In genomic region chr16:5884746-5885689, GRCm38 (mm10) we compare ENCODE assay signal across 10 mouse cellular contexts. TPM values are rescaled to one million over a fixed set of nuclear protein-coding genes. Genes with fewer than 3 reads are reported as not detected.
DNase-seq lines count a peak whose midpoint lies in the region; ATAC-seq and TF ChIP-seq lines count a peak whose summit lies in the region.
"Had no signal": no experiment of that assay in that cellular context is flagged by ENCODE, and none has a peak within 500 bp of the region (broad histone marks: within the 10 kb centered on the region; RNA-seq: fewer than 3 reads in every experiment).

TSS of gene Rbfox1 (plus strand) at chr16:5885355.

- H3K9me3 ChIP-seq in hindbrain, postnatal 0 days (ENCODE audit: low read length): no peaks in the 10 kb centered on the region
- H3K9me3 ChIP-seq in midbrain, embryonic 10.5 days (replicated peaks): no peaks in the 10 kb centered on the region

- H3K27me3 ChIP-seq in hindbrain, postnatal 0 days (ENCODE audit: insufficient read depth, low read length): peaks cover 4% of the 10 kb centered on the region; the same call in 1 of the 2 replicates
- H3K27me3 ChIP-seq in midbrain, embryonic 10.5 days (ENCODE audit: low read depth, poor library complexity, severe bottlenecking): peaks cover 43% of the 10 kb centered on the region

- H3K4me2 ChIP-seq in hindbrain, postnatal 0 days (ENCODE audit: low read depth, low read length): peak within 1 kb of the TSS; percentile 92

- TF ChIP-seq CTCF in cortical plate, adult 2 months (IDR thresholded peaks at IDR 0.05; ENCODE audit: extremely low read depth, insufficient read depth, low read length): no peak
- TF ChIP-seq CTCF in hindbrain, postnatal 0 days (IDR thresholded peaks at IDR 0.05; ENCODE audit: low read depth): peak; percentile 47

- peak within 1 kb of the TSS; percentile 92 for H3K27ac ChIP-seq in cortical plate, adult 2 months (ENCODE audit: insufficient read depth, low read length)
- peak within 1 kb of the TSS; percentile 36; the same call in 1 of the 2 replicates for H3K27ac ChIP-seq in hindbrain, postnatal 0 days
- H3K27ac ChIP-seq in midbrain, embryonic 10.5 days (replicated peaks): peak within 1 kb of the TSS; percentile 33; the same call in 1 of the 2 replicates

- peak within 1 kb of the TSS; percentile 64 for H3K9ac ChIP-seq in hindbrain, postnatal 0 days (replicated peaks; ENCODE audit: low read length)

- ATAC-seq in hindbrain, postnatal 0 days: peak; percentile 64
- ATAC-seq in granulocyte monocyte progenitor cell, adult 5-6 weeks (replicated peaks; ENCODE audit: poor library complexity, severe bottlenecking): no peak; the same call in 1 of the 2 replicates

- under 1% methylated on average over 66 of the region's 69 CpGs for WGBS in hindbrain, postnatal 0 days
- under 1% methylated on average over 68 of the region's 69 CpGs for WGBS in midbrain, embryonic 10.5 days

- peak; percentile 2 for DNase-seq in kidney, postnatal 14 days
- DNase-seq in kidney, adult 18-20 months: no peak
- no peak for DNase-seq in gastrocnemius, postnatal 10 days
- DNase-seq in hindbrain, postnatal 0 days (ENCODE audit: low spot score): peak; percentile 77
- peak; percentile 42 for DNase-seq in midbrain, embryonic 10.5 days (ENCODE audit: low spot score)
- no peak for DNase-seq in urinary bladder, postnatal 14 days (ENCODE audit: low spot score)

- no peaks in the 10 kb centered on the region for H3K36me3 ChIP-seq in hindbrain, postnatal 0 days (ENCODE audit: insufficient read depth, low read length)
- no peaks in the 10 kb centered on the region for H3K36me3 ChIP-seq in midbrain, embryonic 10.5 days
- H3K36me3 ChIP-seq: G1E had no signal

- peak within 1 kb of the TSS; percentile 93 for H3K4me3 ChIP-seq in cortical plate, adult 2 months (ENCODE audit: insufficient read depth, low read length)
- peak within 1 kb of the TSS; percentile 62 for H3K4me3 ChIP-seq in hindbrain, postnatal 0 days (ENCODE audit: low read length)
- H3K4me3 ChIP-seq in midbrain, embryonic 10.5 days: peak within 1 kb of the TSS; percentile 61

- peaks cover 3% of the 10 kb centered on the region; the same call in 1 of the 2 replicates for H3K4me1 ChIP-seq in cortical plate, adult 2 months (ENCODE audit: control insufficient read depth, insufficient read depth, low read length)
- 0 out of 2 replicates have a peak, but pooled peaks cover 4% of the 10 kb centered on the region for H3K4me1 ChIP-seq in hindbrain, postnatal 0 days (ENCODE audit: insufficient read depth, low read length)
- H3K4me1 ChIP-seq in midbrain, embryonic 10.5 days: peaks cover 14% of the 10 kb centered on the region

- peak; percentile 33; the same call in 1 of the 2 replicates for TF ChIP-seq POLR2A in cortical plate, adult 2 months (IDR thresholded peaks at IDR 0.05; ENCODE audit: extremely low read depth, insufficient read depth, low read length)

RNA-seq across cellular contexts. Expression of gene Rbfox1, which starts in this region (rescaled TPM):
- polyA plus RNA-seq in cortical plate, adult 2 months (2012; rRNA removed): 137 and 142 TPM in 2 replicates
- total RNA-seq in gastrocnemius, postnatal 10 days (2021): 100 to 1,000 TPM; 105 to 113 TPM
- total RNA-seq in hindbrain, postnatal 0 days (2014; rRNA removed): 142 and 158 TPM in 2 replicates
- polyA plus RNA-seq in hindbrain, postnatal 0 days (2015; fragmentation: Nextera tagmentation; extraction: Ambion mirVana): 179 and 204 TPM in 2 replicates
- 2.5 and 5.9 TPM in 2 replicates for polyA plus RNA-seq in midbrain, embryonic 10.5 days (2016; fragmentation: Nextera tagmentation; extraction: Ambion mirVana)
- not detected in 2 replicates for total RNA-seq in granulocyte monocyte progenitor cell, adult 5-6 weeks (2014; fragmentation: Nextera tagmentation)
- total RNA-seq in granulocyte monocyte progenitor cell, adult 5-6 weeks (2017): not detected in 2 replicates
- total RNA-seq: G1E; hematopoietic stem cell, adult 5-6 weeks had no signal
- polyA plus RNA-seq: G1E had no signal

Comparison
In these comparisons a context has a peak if more than half of its experiments do, and no peak if none do; other contexts are left out.
1. RNA of gene Rbfox1 (total RNA-seq): 142 to 158 TPM in hindbrain, postnatal 0 days and 105 to 113 TPM in gastrocnemius, postnatal 10 days; not detected in granulocyte monocyte progenitor cell, adult 5-6 weeks; every median in the first group is over 100 times any median in the second.
2. RNA of gene Rbfox1 (polyA plus RNA-seq): 179 to 204 TPM in hindbrain, postnatal 0 days and 137 to 142 TPM in cortical plate, adult 2 months; 2.5 to 5.9 TPM in midbrain, embryonic 10.5 days; every median in the first group is over 10 times any median in the second.
3. DNase-seq: peak in kidney, postnatal 14 days (single experiment), hindbrain, postnatal 0 days (single experiment) and midbrain, embryonic 10.5 days (single experiment); none in kidney, adult 18-20 months (single experiment), gastrocnemius, postnatal 10 days (single experiment) and urinary bladder, postnatal 14 days (single experiment).
4. H3K27ac ChIP-seq: peak in every context shown above with its lines; median percentile 92 in cortical plate, adult 2 months; 36 in hindbrain, postnatal 0 days; 33 in midbrain, embryonic 10.5 days.
5. Peak in every context shown above with its lines, with median percentiles within 50 percentile points of each other: H3K4me3 ChIP-seq.